Mouse (Mus musculus): ENCODE measurements around the gene Sptan1.
A peak's percentile ranks its signal among the peaks of the same experiment; 100 is the strongest.

DNA sequence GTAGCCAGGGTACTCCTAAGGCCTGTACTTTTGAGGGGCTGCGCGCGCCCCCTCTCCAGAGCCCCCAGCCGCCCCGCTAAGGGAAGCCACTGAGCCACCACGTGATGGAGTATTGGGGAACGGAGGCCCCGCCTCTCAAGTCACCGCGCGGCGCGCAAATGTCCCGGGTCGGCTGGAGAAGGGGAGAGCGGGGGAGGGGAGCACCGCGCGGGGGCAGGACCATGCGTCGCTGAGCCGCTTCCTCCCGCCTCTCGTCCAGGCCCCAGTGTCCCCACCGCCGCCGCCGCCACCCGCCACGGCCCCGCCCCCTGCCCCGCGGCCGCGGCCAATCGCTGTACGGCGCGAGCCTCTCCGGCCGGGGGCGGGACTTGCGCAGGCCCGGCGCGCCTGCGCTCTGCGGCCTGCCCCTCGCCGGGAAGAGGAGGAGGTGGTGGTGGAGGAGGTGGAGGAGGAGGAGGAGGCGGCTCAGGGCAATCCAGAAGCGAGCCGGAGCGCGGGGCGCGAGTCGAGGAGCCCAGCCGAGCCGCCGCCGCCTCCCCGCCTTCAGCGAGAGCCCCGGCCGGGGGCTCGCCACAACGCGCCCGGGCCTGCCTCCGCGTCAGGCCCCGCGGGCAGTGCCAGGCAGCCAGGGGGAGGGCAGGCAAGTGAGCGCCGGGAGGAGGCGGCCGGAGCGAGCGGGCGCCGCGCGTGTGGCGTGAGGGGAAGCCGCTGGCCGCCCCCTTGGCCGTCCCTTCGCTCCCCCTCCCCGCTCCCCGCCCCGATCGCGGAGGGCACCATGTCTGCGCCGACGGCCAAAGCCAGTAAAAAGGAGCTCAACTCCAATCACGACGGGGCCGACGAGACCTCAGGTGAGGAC lies 100.9 kb downstream of the Sptan1 start:
- TF ChIP-seq EP300 (IDR thresholded peaks at IDR 0.05; ENCODE audit: low read length) (no peak), CHD1 (IDR thresholded peaks at IDR 0.05; ENCODE audit: low read depth, low read length) (no peak), TBP (conservative IDR thresholded peaks at IDR 0.05; ENCODE audit: low read depth, low read length) (no peak), POLR2A (IDR thresholded peaks at IDR 0.05; ENCODE audit: low read depth, low read length) (peak; percentile 79), RAD21 (IDR thresholded peaks at IDR 0.05; ENCODE audit: low read depth, low read length) (no peak), TCF12 (IDR thresholded peaks at IDR 0.05; ENCODE audit: low read depth, low read length) (peak; percentile 81), CTCF (conservative IDR thresholded peaks at IDR 0.05 in 1 of 2, IDR thresholded peaks at IDR 0.05 in 1 of 2; ENCODE audit: low read depth in 2 of 2, low read length in 2 of 2) (no peak), UBTF (IDR thresholded peaks at IDR 0.05; ENCODE audit: low read depth, low read length) (peak; percentile 85; the same call in 1 of the 2 replicates), HCFC1 (IDR thresholded peaks at IDR 0.05; ENCODE audit: low read depth, low read length) (no peak; the same call in 1 of the 2 replicates), USF1 (IDR thresholded peaks at IDR 0.05; ENCODE audit: low read depth, low read length) (peak; percentile 88)
